Mouse (Mus musculus): Measurements from ENCODE around the gene Fank1. TPM values are rescaled to one million over a fixed set of nuclear protein-coding genes. Genes with fewer than 3 reads are reported as not detected.

The Fank1 gene
- total and polyA plus RNA-seq, 3 experiments: 0.16 to 0.17 TPM; not detected in 1

DNA sequence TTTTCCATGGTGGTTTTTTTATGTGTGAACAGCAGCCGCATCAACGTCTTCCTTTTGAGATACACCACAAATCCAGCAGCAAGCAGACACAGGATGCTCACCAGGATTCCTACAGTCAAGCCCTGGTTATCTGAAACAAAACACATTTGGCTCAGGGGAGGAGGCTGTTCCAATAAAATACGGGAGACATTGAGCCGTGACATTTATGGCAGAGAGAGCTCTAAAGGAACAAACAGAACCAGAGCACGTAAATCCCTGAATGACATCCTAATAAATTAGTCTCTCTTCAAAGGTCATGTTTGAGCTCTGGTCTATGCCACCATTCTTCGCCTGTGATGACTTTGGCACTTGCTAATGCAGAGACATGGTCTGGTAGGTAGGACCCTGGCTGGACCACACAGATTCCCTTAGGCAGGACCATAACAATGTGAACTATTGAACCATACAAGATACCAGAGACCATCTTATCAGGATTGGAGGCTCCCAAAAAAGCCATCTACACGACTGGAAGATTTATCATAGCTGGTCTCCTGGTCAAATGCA lies 133.2 kb downstream of the Fank1 start:
- Histone ChIP-seq H3K9me3 (replicated peaks; ENCODE audit: low read length) (peaks cover 43% of the 10 kb centered on the region), H3K79me2 (replicated peaks; ENCODE audit: control insufficient read depth, extremely low read depth, insufficient read depth, poor library complexity, severe bottlenecking) (no peaks in the 10 kb centered on the region), H3K4me3 (replicated peaks in 1 of 3; ENCODE audit: low read depth in 2 of 3, low read length in 2 of 3, poor library complexity in 1 of 3) (no peak overlapping the region), H3K9ac (ENCODE audit: insufficient read depth, low read depth) (no peak overlapping the region), H3K27ac (ENCODE audit: insufficient read depth, low read depth) (no peak overlapping the region), H3K27me3 (replicated peaks) (peaks cover 3% of the 10 kb centered on the region), H3K4me2 (ENCODE audit: insufficient read depth, low read depth, poor library complexity, severe bottlenecking) (no peak overlapping the region), H3K4me1 (ENCODE audit: control insufficient read depth in 1 of 2, insufficient read depth in 2 of 2) (no peaks in the 10 kb centered on the region), H3K36me3 (replicated peaks in 1 of 2; ENCODE audit: control insufficient read depth in 1 of 2, insufficient read depth in 1 of 2, low read length in 1 of 2) (no peaks in the 10 kb centered on the region)
- TF ChIP-seq MAZ (IDR thresholded peaks at IDR 0.05; ENCODE audit: low read depth, low read length): no peak
- TF ChIP-seq PAX5 (IDR thresholded peaks at IDR 0.05; ENCODE audit: low read length): no peak
- TF ChIP-seq USF2 (conservative IDR thresholded peaks at IDR 0.05; ENCODE audit: low read depth, low read length): no peak
- no peak for TF ChIP-seq RAD21 (IDR thresholded peaks at IDR 0.05; ENCODE audit: low read depth, low read length)
- no peak for TF ChIP-seq SIN3A (IDR thresholded peaks at IDR 0.05; ENCODE audit: low read length)
- TF ChIP-seq ETS1 (conservative IDR thresholded peaks at IDR 0.05; ENCODE audit: low read depth, low read length): no peak
- TF ChIP-seq HCFC1 (IDR thresholded peaks at IDR 0.05; ENCODE audit: low read depth, low read length): no peak
- no peak for TF ChIP-seq ZC3H11A (IDR thresholded peaks at IDR 0.05; ENCODE audit: low read depth, low read length)
- TF ChIP-seq BHLHE40 (IDR thresholded peaks at IDR 0.05; ENCODE audit: low read depth, low read length): no peak
- no peak for TF ChIP-seq TBP (conservative IDR thresholded peaks at IDR 0.05; ENCODE audit: low read depth, low read length)
- TF ChIP-seq ZMIZ1 (IDR thresholded peaks at IDR 0.05; ENCODE audit: low read depth, low read length): no peak
- TF ChIP-seq ELF1 (IDR thresholded peaks at IDR 0.05; ENCODE audit: low read depth, low read length): no peak
- no peak for TF ChIP-seq USF1 (IDR thresholded peaks at IDR 0.05; ENCODE audit: low read depth, low read length)
- TF ChIP-seq CHD1 (IDR thresholded peaks at IDR 0.05; ENCODE audit: low read depth, low read length): no peak
- TF ChIP-seq NELFE (IDR thresholded peaks at IDR 0.05; ENCODE audit: low read depth, low read length): no peak
- TF ChIP-seq MEF2A (IDR thresholded peaks at IDR 0.05; ENCODE audit: borderline replicate concordance, low read depth, low read length): no peak
- no peak for TF ChIP-seq UBTF (IDR thresholded peaks at IDR 0.05; ENCODE audit: low read depth, low read length)
- TF ChIP-seq ZKSCAN1 (IDR thresholded peaks at IDR 0.05; ENCODE audit: borderline replicate concordance, low read depth, low read length): no peak
- no peak for TF ChIP-seq RCOR1 (conservative IDR thresholded peaks at IDR 0.05; ENCODE audit: low read depth, low read length)
- TF ChIP-seq EP300 (IDR thresholded peaks at IDR 0.05; ENCODE audit: low read length): no peak
- dilution Hi-C loops (cut with MboI; ENCODE audit: extremely low pct_ligation_motif_present, extremely low pct_unique_long_range_greater_than_20kb, low sequenced_read_pairs): no loop called here
- no peak for DNase-seq (ENCODE audit: extremely low read depth)
- in situ Hi-C loops (cut with MboI; ENCODE audit: low pct_ligation_motif_present, low pct_unique_long_range_greater_than_20kb, low sequenced_read_pairs): no loop called here

DNA sequence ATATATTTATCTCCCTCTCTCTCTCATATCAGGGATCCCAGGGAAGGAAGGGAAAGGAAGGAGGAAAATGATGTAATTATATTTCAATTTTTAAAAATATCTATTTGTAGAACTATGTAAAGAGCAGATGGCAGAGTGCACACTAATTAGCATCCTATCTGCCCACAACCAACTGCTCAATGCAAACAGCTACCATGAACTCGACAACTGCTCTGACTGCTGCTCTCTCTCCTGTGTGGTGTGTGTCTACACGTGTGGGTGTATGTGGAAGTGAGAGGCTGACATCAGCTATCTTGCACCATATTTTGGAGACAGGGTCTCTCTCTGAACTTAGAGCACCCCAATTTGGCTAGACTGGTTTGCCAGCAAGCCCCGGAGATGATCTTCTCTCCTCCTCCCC lies 135.2 kb downstream of the Fank1 start:
- dilution Hi-C loops (cut with MboI; ENCODE audit: extremely low pct_ligation_motif_present, extremely low pct_unique_long_range_greater_than_20kb, low sequenced_read_pairs): no loop called here
- no peak for DNase-seq (ENCODE audit: extremely low read depth)
- in situ Hi-C loops (cut with MboI; ENCODE audit: low pct_ligation_motif_present, low pct_unique_long_range_greater_than_20kb, low sequenced_read_pairs): no loop called here
- no peak overlapping the region for H3K27ac ChIP-seq (ENCODE audit: insufficient read depth, low read depth)
- H3K9ac ChIP-seq (ENCODE audit: insufficient read depth, low read depth): no peak overlapping the region
- H3K4me3 ChIP-seq (replicated peaks in 1 of 3; ENCODE audit: low read depth in 2 of 3, low read length in 2 of 3, poor library complexity in 1 of 3): no peak overlapping the region
- H3K36me3 ChIP-seq (replicated peaks in 1 of 2; ENCODE audit: control insufficient read depth in 1 of 2, insufficient read depth in 1 of 2, low read length in 1 of 2): no peaks in the 10 kb centered on the region
- no peaks in the 10 kb centered on the region for H3K4me1 ChIP-seq (ENCODE audit: control insufficient read depth in 1 of 2, insufficient read depth in 2 of 2)
- no peak overlapping the region for H3K4me2 ChIP-seq (ENCODE audit: insufficient read depth, low read depth, poor library complexity, severe bottlenecking)
- no peak for TF ChIP-seq UBTF (IDR thresholded peaks at IDR 0.05; ENCODE audit: low read depth, low read length)
- no peak for TF ChIP-seq SMC3 (IDR thresholded peaks at IDR 0.05; ENCODE audit: low read depth, low read length)
- no peak for TF ChIP-seq NELFE (IDR thresholded peaks at IDR 0.05; ENCODE audit: low read depth, low read length)
- TF ChIP-seq TBP (conservative IDR thresholded peaks at IDR 0.05; ENCODE audit: low read depth, low read length): no peak
- no peak for TF ChIP-seq ZNF384 (IDR thresholded peaks at IDR 0.05; ENCODE audit: low read depth, low read length)
- TF ChIP-seq BHLHE40 (IDR thresholded peaks at IDR 0.05; ENCODE audit: low read depth, low read length): no peak
- no peak for TF ChIP-seq ELF1 (IDR thresholded peaks at IDR 0.05; ENCODE audit: low read depth, low read length)
- no peak for TF ChIP-seq MAZ (IDR thresholded peaks at IDR 0.05; ENCODE audit: low read depth, low read length)
- no peak for TF ChIP-seq POLR2AphosphoS2 (IDR thresholded peaks at IDR 0.05; ENCODE audit: low read depth, low read length)
- no peak for TF ChIP-seq MAFK (IDR thresholded peaks at IDR 0.05; ENCODE audit: insufficient replicate concordance, low read length)
- TF ChIP-seq CHD1 (IDR thresholded peaks at IDR 0.05; ENCODE audit: low read depth, low read length): no peak
- TF ChIP-seq POLR2A (IDR thresholded peaks at IDR 0.05; ENCODE audit: low read depth, low read length): no peak
- no peak for TF ChIP-seq ZMIZ1 (IDR thresholded peaks at IDR 0.05; ENCODE audit: low read depth, low read length)
- H3K27me3 ChIP-seq (replicated peaks): peaks cover 5% of the 10 kb centered on the region
- peaks cover 51% of the 10 kb centered on the region for H3K9me3 ChIP-seq (replicated peaks; ENCODE audit: low read length)
- no peaks in the 10 kb centered on the region for H3K79me2 ChIP-seq (replicated peaks; ENCODE audit: control insufficient read depth, extremely low read depth, insufficient read depth, poor library complexity, severe bottlenecking)

Data from CH12.LX (cell line).